Mouse (Mus musculus): ENCODE results near the gene Calm5. TPM values are rescaled to one million over a fixed set of nuclear protein-coding genes. Genes with fewer than 3 reads are reported as not detected.
"Not testable (repeated sequence)": the region's sequence is repeated elsewhere in the genome, so short reads cannot be mapped to it uniquely, and the experiment has no call there.

The Calm5 gene
- not detected in 2 replicates for polyA plus RNA-seq (2015; fragmentation: Nextera tagmentation; extraction: Ambion mirVana)

- H3K27ac ChIP-seq (replicated peaks); H3K9me3 ChIP-seq; H3K4me1 ChIP-seq; H3K36me3 ChIP-seq; H3K4me2 ChIP-seq (replicated peaks); H3K27me3 ChIP-seq; ATAC-seq (replicated peaks); H3K4me3 ChIP-seq; H3K9ac ChIP-seq (replicated peaks): not testable (repeated sequence)
- WGBS = 92% methylated on average over 3 of the region's 3 CpGs
These were observed at the start of gene Calm5 for GRCm38 (mm10) chr13:3853648-3854333. Calm5 (plus strand) TSS chr13:3854173.

- no peak for ATAC-seq (replicated peaks)
- Histone ChIP-seq H3K9me3 (no peaks in the 10 kb centered on the region), H3K36me3 (no peaks in the 10 kb centered on the region), H3K9ac (replicated peaks) (no peak within 1 kb of the TSS), H3K4me1 (no peaks in the 10 kb centered on the region), H3K4me2 (replicated peaks) (no peak within 1 kb of the TSS), H3K27me3 (no peaks in the 10 kb centered on the region), H3K27ac (replicated peaks) (no peak within 1 kb of the TSS), H3K4me3 (no peak within 1 kb of the TSS)
- WGBS = 91% methylated on average over 13 of the region's 13 CpGs
These were observed 49.8 kb upstream of the Calm5 start, which contains the start of gene Calml3 for GRCm38 (mm10) chr13:3804186-3804585. Calml3 (minus strand) TSS chr13:3804316.

DNA sequence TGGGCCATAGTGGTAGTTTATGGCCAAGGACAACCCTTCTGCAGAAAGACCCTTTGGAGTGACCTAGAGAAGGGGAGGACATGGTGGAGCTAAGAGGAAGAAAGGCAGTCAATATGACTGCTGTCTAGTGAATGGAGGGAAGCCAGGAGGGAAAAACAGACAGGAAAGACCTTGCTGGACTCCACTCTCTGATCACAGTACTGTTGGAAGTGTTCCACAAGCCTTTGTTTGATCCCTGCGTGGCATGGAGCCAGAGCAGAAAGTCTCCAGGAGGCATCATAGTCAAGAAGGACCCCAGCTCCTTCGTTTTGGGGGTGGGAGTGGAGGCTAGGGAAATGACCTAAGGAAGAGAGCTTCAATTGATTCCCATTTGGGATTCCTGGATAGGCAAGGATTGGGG is 48.8 kb upstream of the Calm5 start:
- Histone ChIP-seq H3K36me3 (no peaks in the 10 kb centered on the region), H3K9ac (replicated peaks) (no peak overlapping the region), H3K9me3 (no peaks in the 10 kb centered on the region), H3K27me3 (no peaks in the 10 kb centered on the region), H3K27ac (replicated peaks) (no peak overlapping the region), H3K4me3 (no peak overlapping the region), H3K4me2 (replicated peaks) (no peak overlapping the region), H3K4me1 (no peaks in the 10 kb centered on the region)
- 55% methylated on average over 2 of the region's 2 CpGs for WGBS
- no peak for ATAC-seq (replicated peaks)

DNA sequence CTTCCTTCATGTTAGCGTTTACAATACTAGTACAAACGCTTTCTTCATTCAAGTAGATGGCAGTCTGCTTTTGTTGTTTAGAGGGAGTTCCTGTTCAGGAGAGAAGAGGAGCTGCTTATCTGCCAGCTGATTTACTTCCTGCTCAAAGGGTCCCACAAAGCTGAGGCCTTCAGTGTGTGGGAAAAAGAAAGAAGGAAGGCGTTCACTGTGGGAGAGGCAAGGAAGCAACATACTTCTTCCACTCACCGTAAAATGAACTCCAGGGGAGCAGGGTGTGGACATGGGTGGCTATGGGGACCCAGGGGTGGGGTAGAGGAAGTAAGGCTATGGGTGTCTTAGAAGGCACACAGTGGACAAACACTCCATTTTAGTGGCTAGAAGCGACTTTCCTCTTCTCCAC is 48.3 kb upstream of the Calm5 start:
- H3K4me3 ChIP-seq = no peak overlapping the region
- ATAC-seq (replicated peaks) = no peak
- H3K4me1 ChIP-seq = no peaks in the 10 kb centered on the region
- H3K27me3 ChIP-seq = no peaks in the 10 kb centered on the region
- 81% methylated on average over 5 of the region's 5 CpGs for WGBS
- H3K36me3 ChIP-seq = no peaks in the 10 kb centered on the region
- H3K27ac ChIP-seq (replicated peaks) = no peak overlapping the region
- no peak overlapping the region for H3K4me2 ChIP-seq (replicated peaks)
- no peaks in the 10 kb centered on the region for H3K9me3 ChIP-seq
- no peak overlapping the region for H3K9ac ChIP-seq (replicated peaks)

GRCm38 (mm10) chr13:3807131-3807827 is 46.7 kb upstream of the Calm5 start:
- Histone ChIP-seq H3K4me1 (no peaks in the 10 kb centered on the region), H3K9ac (replicated peaks) (no peak overlapping the region), H3K27ac (replicated peaks) (no peak overlapping the region), H3K4me2 (replicated peaks) (no peak overlapping the region), H3K9me3 (no peaks in the 10 kb centered on the region), H3K27me3 (no peaks in the 10 kb centered on the region), H3K36me3 (no peaks in the 10 kb centered on the region), H3K4me3 (no peak overlapping the region)
- ATAC-seq (replicated peaks) = no peak
- WGBS = 71% methylated on average over 7 of the region's 7 CpGs

GRCm38 (mm10) chr13:3818012-3818739 is 35.8 kb upstream of the Calm5 start:
- no peak overlapping the region for H3K9ac ChIP-seq (replicated peaks)
- H3K4me3 ChIP-seq = no peak overlapping the region
- no peaks in the 10 kb centered on the region for H3K4me1 ChIP-seq
- no peaks in the 10 kb centered on the region for H3K27me3 ChIP-seq
- H3K27ac ChIP-seq (replicated peaks) = no peak overlapping the region
- no peak overlapping the region for H3K4me2 ChIP-seq (replicated peaks)
- H3K36me3 ChIP-seq = no peaks in the 10 kb centered on the region
- 83% methylated on average over 5 of the region's 5 CpGs for whole genome bisulfite sequencing
- no peaks in the 10 kb centered on the region for H3K9me3 ChIP-seq
- ATAC-seq (replicated peaks) = no peak

DNA sequence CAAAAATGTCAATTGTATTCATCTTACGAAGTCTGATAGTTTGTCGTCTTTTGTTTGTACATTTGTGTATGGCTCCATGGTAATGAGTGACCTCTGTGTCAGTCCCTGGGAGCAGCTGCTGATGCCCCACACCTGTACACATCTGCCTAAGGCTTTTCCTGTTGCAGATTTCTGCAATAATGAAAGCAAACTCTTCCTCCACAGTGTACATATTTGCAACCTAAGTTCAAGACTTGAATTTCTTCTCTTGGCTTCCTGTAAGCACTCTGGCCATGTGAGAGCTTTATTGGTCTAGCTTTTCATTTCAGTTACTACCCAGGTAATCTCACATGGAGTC is 35.3 kb upstream of the Calm5 start:
- WGBS = 93% methylated on average over 2 of the region's 2 CpGs

DNA sequence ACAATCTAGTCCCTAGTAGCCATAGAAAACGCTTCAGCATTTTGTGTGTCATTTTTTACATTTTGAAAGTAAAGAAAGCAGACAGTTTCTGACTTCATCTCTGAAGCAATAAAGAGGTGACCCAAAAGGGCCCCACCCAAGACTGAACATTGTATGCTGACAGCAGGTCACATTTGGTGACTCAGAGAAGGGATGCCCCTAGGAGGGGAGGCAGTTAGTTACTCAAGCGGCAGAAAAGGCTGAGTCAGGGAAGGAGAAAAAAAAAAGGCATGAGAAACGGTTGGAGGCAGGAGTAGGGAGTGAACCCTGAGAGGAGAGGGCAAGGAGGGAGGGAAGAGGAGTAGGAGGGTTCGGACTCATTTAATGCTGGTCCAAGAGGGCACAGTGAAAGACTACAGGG is 31.9 kb upstream of the Calm5 start:
- H3K36me3 ChIP-seq = no peaks in the 10 kb centered on the region
- no peak overlapping the region for H3K4me2 ChIP-seq (replicated peaks)
- H3K27me3 ChIP-seq = no peaks in the 10 kb centered on the region
- no peak for ATAC-seq (replicated peaks)
- H3K4me3 ChIP-seq = no peak overlapping the region
- H3K9me3 ChIP-seq = no peaks in the 10 kb centered on the region
- H3K4me1 ChIP-seq = no peaks in the 10 kb centered on the region
- no peak overlapping the region for H3K27ac ChIP-seq (replicated peaks)
- no peak overlapping the region for H3K9ac ChIP-seq (replicated peaks)
- 66% methylated on average over 4 of the region's 4 CpGs for WGBS

More for the DNA sequence above, 35.3 kb upstream of the Calm5 start:
- Histone ChIP-seq H3K4me1 (no peaks in the 10 kb centered on the region), H3K27ac (replicated peaks) (no peak overlapping the region), H3K9me3 (no peaks in the 10 kb centered on the region), H3K36me3 (no peaks in the 10 kb centered on the region), H3K4me3 (no peak overlapping the region), H3K4me2 (replicated peaks) (no peak overlapping the region), H3K27me3 (no peaks in the 10 kb centered on the region), H3K9ac (replicated peaks) (no peak overlapping the region)
- no peak for ATAC-seq (replicated peaks)

GRCm38 (mm10) chr13:3825726-3826125 is 28.2 kb upstream of the Calm5 start:
- H3K4me3 ChIP-seq = no peak overlapping the region
- H3K9ac ChIP-seq (replicated peaks) = no peak overlapping the region
- no peak overlapping the region for H3K27ac ChIP-seq (replicated peaks)
- H3K9me3 ChIP-seq = no peaks in the 10 kb centered on the region
- H3K4me1 ChIP-seq = no peaks in the 10 kb centered on the region
- H3K27me3 ChIP-seq = no peaks in the 10 kb centered on the region
- ATAC-seq (replicated peaks) = no peak
- no peaks in the 10 kb centered on the region for H3K36me3 ChIP-seq
- no peak overlapping the region for H3K4me2 ChIP-seq (replicated peaks)

GRCm38 (mm10) chr13:3831546-3831945 is 22.4 kb upstream of the Calm5 start:
- no peak overlapping the region for H3K4me2 ChIP-seq (replicated peaks)
- H3K9me3 ChIP-seq = no peaks in the 10 kb centered on the region
- H3K27ac ChIP-seq (replicated peaks) = no peak overlapping the region
- 86% methylated on average over 5 of the region's 5 CpGs for WGBS
- no peak overlapping the region for H3K4me3 ChIP-seq
- H3K27me3 ChIP-seq = no peaks in the 10 kb centered on the region
- ATAC-seq (replicated peaks) = no peak
- no peak overlapping the region for H3K9ac ChIP-seq (replicated peaks)
- H3K4me1 ChIP-seq = no peaks in the 10 kb centered on the region
- no peaks in the 10 kb centered on the region for H3K36me3 ChIP-seq

DNA sequence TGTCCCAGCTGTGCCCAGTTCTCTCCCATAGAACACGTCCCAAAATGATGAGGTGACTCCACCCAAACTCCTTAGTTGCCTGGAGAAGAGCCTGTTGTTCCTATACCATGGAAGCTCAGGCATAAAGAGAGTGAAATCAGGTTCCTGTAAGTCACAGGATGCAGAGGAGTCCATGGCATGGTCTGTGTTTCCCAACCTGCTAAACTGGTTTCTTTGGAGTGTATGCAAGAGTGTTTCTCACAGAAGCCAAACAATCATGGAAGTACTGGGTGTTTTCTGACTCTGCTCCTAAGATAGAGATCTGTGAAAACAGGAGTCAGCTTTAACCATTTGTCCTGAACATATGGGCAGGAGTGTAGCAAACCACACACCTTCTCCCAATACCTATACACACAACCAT is 22.0 kb upstream of the Calm5 start:
- no peaks in the 10 kb centered on the region for H3K27me3 ChIP-seq
- no peak overlapping the region for H3K4me2 ChIP-seq (replicated peaks)
- no peaks in the 10 kb centered on the region for H3K4me1 ChIP-seq
- no peak for ATAC-seq (replicated peaks)
- no peak overlapping the region for H3K4me3 ChIP-seq
- H3K9ac ChIP-seq (replicated peaks) = no peak overlapping the region
- H3K9me3 ChIP-seq = no peaks in the 10 kb centered on the region
- no peak overlapping the region for H3K27ac ChIP-seq (replicated peaks)
- no peaks in the 10 kb centered on the region for H3K36me3 ChIP-seq
- WGBS = 64% methylated on average over 1 of the region's 1 CpGs

- Histone ChIP-seq H3K9me3 (no peaks in the 10 kb centered on the region), H3K4me3 (no peak overlapping the region), H3K27me3 (no peaks in the 10 kb centered on the region), H3K36me3 (no peaks in the 10 kb centered on the region), H3K4me1 (no peaks in the 10 kb centered on the region), H3K4me2 (replicated peaks) (no peak overlapping the region), H3K9ac (replicated peaks) (no peak overlapping the region), H3K27ac (replicated peaks) (no peak overlapping the region)
- 83% methylated on average over 2 of the region's 2 CpGs for WGBS
- no peak for ATAC-seq (replicated peaks)
These were observed 21.5 kb upstream of the Calm5 start for GRCm38 (mm10) chr13:3832450-3832849.
